Mouse (Mus musculus) neutrophil, adult 5-6 weeks (primary cell): Measurements from ENCODE around the gene Tmem204. TPM values are rescaled to one million over a fixed set of nuclear protein-coding genes. Genes with fewer than 3 reads are reported as not detected.
"Not testable (repeated sequence)": the region's sequence is repeated elsewhere in the genome, so short reads cannot be mapped to it uniquely, and the experiment has no call there.

Experiments used
- ATAC-seq: fragments of 151-379, 151-347 bp; 2 replicates; pipeline ENCODE4 v1.8.0; 2017; ENCODE audit warnings: mild to moderate bottlenecking, moderate TSS enrichment; ENCODE audit not compliant: insufficient number of reproducible peaks, poor library complexity, low FRiP score, severe bottlenecking; ENCODE audit errors: extremely low read depth
- total RNA-seq: library from RNA; stranded (forward); fragments of 200-1000 nt; gene quantifications from 2 replicates; pipeline ENCODE4 v1.2.3, GENCODE M21; 2017

The Tmem204 gene
- total RNA-seq, result not detected in 2 replicates

GRCm38 (mm10) chr17:25083444-25083931 lies at the start of gene Tmem204:
Tmem204 (minus strand) TSS chr17:25083591.
- no peak for ATAC-seq

GRCm38 (mm10) chr17:25130060-25130459 lies 46.7 kb upstream of the Tmem204 start:
- ATAC-seq, result no peak

- no peak for ATAC-seq
Measured at GRCm38 (mm10) chr17:25127681-25128080, 44.3 kb upstream of the Tmem204 start.

GRCm38 (mm10) chr17:25127079-25127478 lies 43.7 kb upstream of the Tmem204 start:
- ATAC-seq, result no peak

GRCm38 (mm10) chr17:25125442-25126060 lies 42.2 kb upstream of the Tmem204 start:
- not testable (repeated sequence) for ATAC-seq

- ATAC-seq, result peak; percentile 47; the same call in 1 of the 2 replicates
Measured at GRCm38 (mm10) chr17:25123979-25124378, 40.6 kb upstream of the Tmem204 start.

GRCm38 (mm10) chr17:25120406-25120805 lies 37.0 kb upstream of the Tmem204 start, which contains the start of gene Ptx4:
Ptx4 (plus strand) TSS chr17:25120760.
- no peak for ATAC-seq

GRCm38 (mm10) chr17:25117263-25117662 lies 33.9 kb upstream of the Tmem204 start:
- ATAC-seq, result no peak

- peak; percentile 85 for ATAC-seq
Measured at GRCm38 (mm10) chr17:25115664-25116432, 32.5 kb upstream of the Tmem204 start, which contains the start of gene Telo2. Telo2 (minus strand) TSS chr17:25115967.

- no peak for ATAC-seq
Measured at GRCm38 (mm10) chr17:25114908-25115645, 31.7 kb upstream of the Tmem204 start.

GRCm38 (mm10) chr17:25112423-25112810 lies 29.0 kb upstream of the Tmem204 start:
- no peak for ATAC-seq

GRCm38 (mm10) chr17:25111739-25112422 lies 28.5 kb upstream of the Tmem204 start:
- no peak for ATAC-seq

GRCm38 (mm10) chr17:25111220-25111619 lies 27.8 kb upstream of the Tmem204 start:
- ATAC-seq, result no peak

- no peak for ATAC-seq
Measured at GRCm38 (mm10) chr17:25110590-25110989, 27.2 kb upstream of the Tmem204 start.

GRCm38 (mm10) chr17:25109578-25109977 lies 26.2 kb upstream of the Tmem204 start:
- no peak for ATAC-seq

GRCm38 (mm10) chr17:25107786-25108185 lies 24.4 kb upstream of the Tmem204 start:
- ATAC-seq, result no peak

- no peak for ATAC-seq
Measured at GRCm38 (mm10) chr17:25101338-25101737, 17.9 kb upstream of the Tmem204 start.

GRCm38 (mm10) chr17:25100052-25100451 lies 16.7 kb upstream of the Tmem204 start:
- no peak for ATAC-seq

GRCm38 (mm10) chr17:25096221-25096620 lies 12.8 kb upstream of the Tmem204 start:
- ATAC-seq, result no peak
